Mouse (Mus musculus): Measurements from ENCODE around the gene Leprot. TPM values are rescaled to one million over a fixed set of nuclear protein-coding genes. Genes with fewer than 3 reads are reported as not detected.

The Leprot gene
- polyA plus RNA-seq, 1 experiment = 43.1 TPM

- H3K27me3 ChIP-seq (ENCODE audit: control insufficient read depth, insufficient read depth, insufficient read length) = no peaks in the 10 kb centered on the region
These were observed 35.1 kb downstream of the Leprot start for GRCm38 (mm10) chr4:101682620-101683019.

GRCm38 (mm10) chr4:101683086-101683485 is 35.6 kb downstream of the Leprot start:
- no peaks in the 10 kb centered on the region for H3K27me3 ChIP-seq (ENCODE audit: control insufficient read depth, insufficient read depth, insufficient read length)
- H3K4me3 ChIP-seq = no peak overlapping the region
- no peaks in the 10 kb centered on the region for H3K36me3 ChIP-seq (ENCODE audit: control insufficient read depth, insufficient read depth)
- TF ChIP-seq POLR2AphosphoS2 (IDR thresholded peaks at IDR 0.05; ENCODE audit: insufficient read length, low read depth) = no peak
- no peak overlapping the region for H3ac ChIP-seq (ENCODE audit: control insufficient read depth, insufficient read length)
- H3K79me2 ChIP-seq (ENCODE audit: control insufficient read depth, insufficient read depth) = no peaks in the 10 kb centered on the region
- no peak overlapping the region for H3K4me2 ChIP-seq (ENCODE audit: low read depth)

More at GRCm38 (mm10) chr4:101682620-101683019, 35.1 kb downstream of the Leprot start:
- TF ChIP-seq TCF3 (IDR thresholded peaks at IDR 0.05; ENCODE audit: insufficient read length, low read depth) (no peak), CEBPB (IDR thresholded peaks at IDR 0.05; ENCODE audit: insufficient read depth, poor library complexity, severe bottlenecking) (no peak), MYOD1 (IDR thresholded peaks at IDR 0.05; ENCODE audit: control insufficient read depth in 1 of 3, insufficient read length in 2 of 3, low read depth in 2 of 3) (no peak), TCF12 (IDR thresholded peaks at IDR 0.05; ENCODE audit: insufficient read depth, poor library complexity, severe bottlenecking) (no peak), POLR2A (IDR thresholded peaks at IDR 0.05; ENCODE audit: insufficient read length, low read depth) (no peak), USF1 (IDR thresholded peaks at IDR 0.05; ENCODE audit: low read depth) (no peak), MAX (IDR thresholded peaks at IDR 0.05; ENCODE audit: low read depth) (no peak)
- H3K4me3 ChIP-seq = no peak overlapping the region
- no peaks in the 10 kb centered on the region for H3K79me2 ChIP-seq (ENCODE audit: control insufficient read depth, insufficient read depth)
- H3K36me3 ChIP-seq (ENCODE audit: control insufficient read depth, insufficient read depth) = no peaks in the 10 kb centered on the region
- H3K4me2 ChIP-seq (ENCODE audit: low read depth) = no peak overlapping the region
- no peak overlapping the region for H3ac ChIP-seq (ENCODE audit: control insufficient read depth, insufficient read length)

- H3K79me2 ChIP-seq (ENCODE audit: control insufficient read depth, insufficient read depth) = no peaks in the 10 kb centered on the region
- no peaks in the 10 kb centered on the region for H3K27me3 ChIP-seq (ENCODE audit: control insufficient read depth, insufficient read depth, insufficient read length)
- no peak overlapping the region for H3K4me2 ChIP-seq (ENCODE audit: low read depth)
- H3K36me3 ChIP-seq (ENCODE audit: control insufficient read depth, insufficient read depth) = no peaks in the 10 kb centered on the region
- H3ac ChIP-seq (ENCODE audit: control insufficient read depth, insufficient read length) = no peak overlapping the region
- no peak overlapping the region for H3K4me3 ChIP-seq
- TF ChIP-seq TCF3 (IDR thresholded peaks at IDR 0.05; ENCODE audit: insufficient read length, low read depth) = no peak
- no peak for TF ChIP-seq MYOD1 (IDR thresholded peaks at IDR 0.05; ENCODE audit: control insufficient read depth in 1 of 3, insufficient read length in 2 of 3, low read depth in 2 of 3)
- TF ChIP-seq POLR2AphosphoS2 (IDR thresholded peaks at IDR 0.05; ENCODE audit: insufficient read length, low read depth) = no peak
- no peak for TF ChIP-seq MAX (IDR thresholded peaks at IDR 0.05; ENCODE audit: low read depth)
- no peak for TF ChIP-seq USF1 (IDR thresholded peaks at IDR 0.05; ENCODE audit: low read depth)
- no peak for TF ChIP-seq MYOG (IDR thresholded peaks at IDR 0.05; ENCODE audit: control insufficient read depth in 1 of 3, insufficient read depth in 1 of 3, insufficient read length in 2 of 3, low read depth in 2 of 3)
These were observed 37.3 kb downstream of the Leprot start for GRCm38 (mm10) chr4:101684821-101685220.

GRCm38 (mm10) chr4:101686227-101686810 is 38.8 kb downstream of the Leprot start:
- no peak overlapping the region for H3K4me3 ChIP-seq
- no peak for TF ChIP-seq POLR2AphosphoS2 (IDR thresholded peaks at IDR 0.05; ENCODE audit: insufficient read length, low read depth)
- TF ChIP-seq MYOG (IDR thresholded peaks at IDR 0.05; ENCODE audit: control insufficient read depth in 1 of 3, insufficient read depth in 1 of 3, insufficient read length in 2 of 3, low read depth in 2 of 3) = no peak
- no peak for TF ChIP-seq E2F4 (IDR thresholded peaks at IDR 0.05; ENCODE audit: insufficient read depth)
- no peak for TF ChIP-seq CEBPB (IDR thresholded peaks at IDR 0.05; ENCODE audit: insufficient read depth, poor library complexity, severe bottlenecking)
- no peak for TF ChIP-seq MAX (IDR thresholded peaks at IDR 0.05; ENCODE audit: low read depth)
- no peak for TF ChIP-seq TCF12 (IDR thresholded peaks at IDR 0.05; ENCODE audit: insufficient read depth, poor library complexity, severe bottlenecking)
- no peak for TF ChIP-seq SRF (IDR thresholded peaks at IDR 0.05; ENCODE audit: control insufficient read depth, insufficient read length, low read depth)
- no peak for TF ChIP-seq REST (IDR thresholded peaks at IDR 0.05; ENCODE audit: insufficient read depth, insufficient read length)

GRCm38 (mm10) chr4:101689241-101689640 is 41.7 kb downstream of the Leprot start:
- no peak for TF ChIP-seq REST (IDR thresholded peaks at IDR 0.05; ENCODE audit: insufficient read depth, insufficient read length)
- no peaks in the 10 kb centered on the region for H3K27me3 ChIP-seq (ENCODE audit: control insufficient read depth, insufficient read depth, insufficient read length)
- no peaks in the 10 kb centered on the region for H3K36me3 ChIP-seq (ENCODE audit: control insufficient read depth, insufficient read depth)
- H3K4me3 ChIP-seq = no peak overlapping the region
- H3ac ChIP-seq (ENCODE audit: control insufficient read depth, insufficient read length) = no peak overlapping the region
- no peaks in the 10 kb centered on the region for H3K79me2 ChIP-seq (ENCODE audit: control insufficient read depth, insufficient read depth)
- no peak overlapping the region for H3K4me2 ChIP-seq (ENCODE audit: low read depth)

More at GRCm38 (mm10) chr4:101686227-101686810, 38.8 kb downstream of the Leprot start:
- Histone ChIP-seq H3K4me2 (ENCODE audit: low read depth) (no peak overlapping the region), H3K27me3 (ENCODE audit: control insufficient read depth, insufficient read depth, insufficient read length) (no peaks in the 10 kb centered on the region), H3K36me3 (ENCODE audit: control insufficient read depth, insufficient read depth) (no peaks in the 10 kb centered on the region), H3K79me2 (ENCODE audit: control insufficient read depth, insufficient read depth) (no peaks in the 10 kb centered on the region), H3ac (ENCODE audit: control insufficient read depth, insufficient read length) (no peak overlapping the region)

- no peak overlapping the region for H3K4me2 ChIP-seq (ENCODE audit: low read depth)
- TF ChIP-seq MYOD1 (IDR thresholded peaks at IDR 0.05; ENCODE audit: control insufficient read depth in 1 of 3, insufficient read length in 2 of 3, low read depth in 2 of 3) (no peak), REST (IDR thresholded peaks at IDR 0.05; ENCODE audit: insufficient read depth, insufficient read length) (no peak), POLR2A (IDR thresholded peaks at IDR 0.05; ENCODE audit: insufficient read length, low read depth) (no peak), TCF12 (IDR thresholded peaks at IDR 0.05; ENCODE audit: insufficient read depth, poor library complexity, severe bottlenecking) (no peak), TCF3 (IDR thresholded peaks at IDR 0.05; ENCODE audit: insufficient read length, low read depth) (no peak), SRF (IDR thresholded peaks at IDR 0.05; ENCODE audit: control insufficient read depth, insufficient read length, low read depth) (no peak), POLR2AphosphoS2 (IDR thresholded peaks at IDR 0.05; ENCODE audit: insufficient read length, low read depth) (no peak), MYOG (IDR thresholded peaks at IDR 0.05; ENCODE audit: control insufficient read depth in 1 of 3, insufficient read depth in 1 of 3, insufficient read length in 2 of 3, low read depth in 2 of 3) (no peak), USF1 (IDR thresholded peaks at IDR 0.05; ENCODE audit: low read depth) (no peak), MAX (IDR thresholded peaks at IDR 0.05; ENCODE audit: low read depth) (no peak), E2F4 (IDR thresholded peaks at IDR 0.05; ENCODE audit: insufficient read depth) (no peak)
- H3ac ChIP-seq (ENCODE audit: control insufficient read depth, insufficient read length) = no peak overlapping the region
- no peaks in the 10 kb centered on the region for H3K79me2 ChIP-seq (ENCODE audit: control insufficient read depth, insufficient read depth)
- H3K27me3 ChIP-seq (ENCODE audit: control insufficient read depth, insufficient read depth, insufficient read length) = no peaks in the 10 kb centered on the region
- H3K4me3 ChIP-seq = no peak overlapping the region
- no peaks in the 10 kb centered on the region for H3K36me3 ChIP-seq (ENCODE audit: control insufficient read depth, insufficient read depth)
These were observed 42.1 kb downstream of the Leprot start for GRCm38 (mm10) chr4:101689645-101690044.
